Mouse (Mus musculus) cerebellum, postnatal 36 days (tissue): ENCODE data around the gene Gm10188.

Experiments used
- DNase-seq, 2 experiments: peaks; one replicate each; pipeline ENCODE4 v3.0.0; 2021 to 2022; ENCODE audit warnings: mixed read lengths in 2 of 2

Gene Gm10188

GRCm38 (mm10) chr1:132194624-132195023, 34.9 kb downstream of the Gm10188 start:
- DNase-seq: no peak

GRCm38 (mm10) chr1:132193806-132194205, 35.8 kb downstream of the Gm10188 start:
- no peak for DNase-seq

GRCm38 (mm10) chr1:132191786-132192680, 37.5 kb downstream of the Gm10188 start:
- DNase-seq: peak in 1 of 2 experiments; percentile 21

- DNase-seq: peak in 1 of 2 experiments; percentile 35
Measured at GRCm38 (mm10) chr1:132191093-132191785, 38.3 kb downstream of the Gm10188 start, which contains the start of the genes Lemd1 and AC124108.1. Lemd1 (plus strand) TSS chr1:132191431. AC124108.1 (plus strand) TSS chr1:132191457.

GRCm38 (mm10) chr1:132190621-132191092, 38.9 kb downstream of the Gm10188 start:
- DNase-seq: peak; percentile 28 to 41

GRCm38 (mm10) chr1:132190040-132190513, 39.5 kb downstream of the Gm10188 start:
- DNase-seq: peak; percentile 43 to 52

- DNase-seq: no peak
Measured at GRCm38 (mm10) chr1:132189231-132189630, 40.3 kb downstream of the Gm10188 start.

- peak in 1 of 2 experiments; percentile 1 for DNase-seq
Measured at GRCm38 (mm10) chr1:132188442-132189066, 41.0 kb downstream of the Gm10188 start.

- no peak for DNase-seq
Measured at GRCm38 (mm10) chr1:132186303-132186702, 43.3 kb downstream of the Gm10188 start.
